Mouse (Mus musculus): ENCODE data around the gene Dip2b.

GRCm38 (mm10) chr15:100265586-100266325, 227.3 kb downstream of the Dip2b start:
- TF ChIP-seq CTCF (IDR thresholded peaks at IDR 0.05; ENCODE audit: control insufficient read depth, insufficient read depth, insufficient read length) = no peak
- TF ChIP-seq USF1 (IDR thresholded peaks at IDR 0.05; ENCODE audit: low read depth) = no peak
- TF ChIP-seq CEBPB (IDR thresholded peaks at IDR 0.05; ENCODE audit: low read depth) = no peak
- no peak for TF ChIP-seq MAX (IDR thresholded peaks at IDR 0.05)
- no peak for TF ChIP-seq MYOD1 (IDR thresholded peaks at IDR 0.05; ENCODE audit: control insufficient read depth, insufficient read length, low read depth)
